Mouse (Mus musculus) E14TG2a.4 (cell line): Measurements from ENCODE around the gene Gm9817.

Experiments used
- CTCF ChIP-seq: conservative IDR thresholded peaks from 2 replicates; pipeline ENCODE4 v1.5.1; 2014; ENCODE audit warnings: low read length
- NANOG ChIP-seq: IDR thresholded peaks from 2 replicates; pipeline ENCODE4 v1.6.1; 2014; ENCODE audit warnings: borderline replicate concordance, low read length, mixed read lengths

DNA sequence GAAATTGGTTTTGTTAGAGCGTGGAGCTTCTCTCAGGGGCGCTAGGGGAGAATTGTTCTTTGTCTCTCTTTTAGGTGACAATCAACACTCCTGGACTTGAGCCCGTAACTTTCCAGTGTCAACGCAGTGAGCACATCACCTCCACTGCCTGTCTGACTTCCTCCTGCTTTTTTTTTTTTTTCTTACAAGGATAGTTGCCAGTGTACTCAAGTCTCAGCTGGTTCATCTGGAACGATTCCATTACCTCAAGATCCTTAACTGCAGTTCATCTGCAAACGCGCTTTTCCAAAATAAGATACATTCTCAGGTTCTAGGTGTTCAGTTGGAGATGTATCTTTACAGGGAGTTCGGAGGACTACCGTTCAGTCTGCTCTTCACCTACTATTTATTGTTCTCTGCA, 16.5 kb downstream of the Gm9817 start:
- TF ChIP-seq CTCF (no peak), NANOG (no peak)
